Mouse (Mus musculus) CH12.LX (cell line): ENCODE data around the gene Stxbp2. TPM values are rescaled to one million over a fixed set of nuclear protein-coding genes. Genes with fewer than 3 reads are reported as not detected.

Experiments used
- DNase-seq: peaks from one replicate; pipeline ENCODE4 v3.0.0-alpha.2; 2013; ENCODE audit errors: extremely low read depth
- H3K27ac ChIP-seq: 2 replicates; pipeline ENCODE4 v1.5.1; 2012; ENCODE audit warnings: low read depth, mild to moderate bottlenecking, control low read depth, moderate library complexity; ENCODE audit not compliant: insufficient read depth
- H3K27me3 ChIP-seq: replicated peaks from 2 replicates; pipeline ENCODE3; 2012; ENCODE audit warnings: inconsistent platforms
- H3K36me3 ChIP-seq, 2 experiments: replicated peaks in 1 of 2; 2 replicates each; pipeline versions ENCODE3 to v1.6.1; 2012; ENCODE audit warnings: inconsistent platforms in 1 of 2, low read length in 1 of 2, mild to moderate bottlenecking in 1 of 2, mixed read lengths in 1 of 2, moderate library complexity in 1 of 2; ENCODE audit not compliant: control insufficient read depth in 1 of 2, insufficient read depth in 1 of 2
- H3K4me1 ChIP-seq, 2 experiments: 2 replicates each; pipeline ENCODE4 v1.6.1; 2012; ENCODE audit warnings: inconsistent platforms in 1 of 2, moderate library complexity in 1 of 2; ENCODE audit not compliant: insufficient read depth in 2 of 2, control insufficient read depth in 1 of 2
- H3K4me2 ChIP-seq: 2 replicates; pipeline ENCODE4 v1.6.1; 2012; ENCODE audit warnings: low read depth, mild to moderate bottlenecking, control low read depth; ENCODE audit not compliant: poor library complexity, insufficient read depth, severe bottlenecking
- H3K4me3 ChIP-seq, 3 experiments: fragments of 150-350 bp in 1 of 3; sonication (generic) in 1 of 3; replicated peaks in 1 of 3; 2 replicates each; pipeline versions ENCODE3 to v1.5.1; 2011 to 2012; ENCODE audit warnings: low read depth in 2 of 3, low read length in 2 of 3, mild to moderate bottlenecking in 2 of 3, moderate library complexity in 2 of 3, control low read depth in 1 of 3, improper control_type of control experiment in 1 of 3, inconsistent platforms in 1 of 3, mixed read lengths in 1 of 3; ENCODE audit not compliant: poor library complexity in 1 of 3
- H3K79me2 ChIP-seq: replicated peaks from 2 replicates; pipeline ENCODE4 v1.6.1; 2012; ENCODE audit warnings: mild to moderate bottlenecking, moderate library complexity; ENCODE audit not compliant: control insufficient read depth, poor library complexity, insufficient read depth, severe bottlenecking; ENCODE audit errors: extremely low read depth
- H3K9ac ChIP-seq: 2 replicates; pipeline ENCODE4 v1.6.1; 2012; ENCODE audit warnings: low read depth, mild to moderate bottlenecking, control low read depth, moderate library complexity; ENCODE audit not compliant: insufficient read depth
- H3K9me3 ChIP-seq: replicated peaks from 2 replicates; pipeline ENCODE3; 2012; ENCODE audit warnings: low read length, inconsistent platforms, mixed read lengths
- CHD2 ChIP-seq: IDR thresholded peaks from 2 replicates; pipeline ENCODE4 v1.6.1; 2011; ENCODE audit warnings: low read length, improper control_type of control experiment
- ETS1 ChIP-seq: conservative IDR thresholded peaks from 2 replicates; pipeline ENCODE4 v1.6.1; 2012; ENCODE audit warnings: low read depth, mild to moderate bottlenecking, inconsistent platforms, low read length, improper control_type of control experiment, moderate library complexity
- JUND ChIP-seq: conservative IDR thresholded peaks from 2 replicates; pipeline ENCODE4 v1.6.1; 2011; ENCODE audit warnings: low read depth, low read length, improper control_type of control experiment
- MAX ChIP-seq: IDR thresholded peaks from 2 replicates; pipeline ENCODE4 v1.6.1; 2011; ENCODE audit warnings: low read length, improper control_type of control experiment
- MAZ ChIP-seq: IDR thresholded peaks from 2 replicates; pipeline ENCODE4 v1.6.1; 2012; ENCODE audit warnings: low read depth, mild to moderate bottlenecking, inconsistent platforms, low read length, improper control_type of control experiment, moderate library complexity
- MEF2A ChIP-seq: IDR thresholded peaks from 2 replicates; pipeline ENCODE4 v1.6.1; 2014; ENCODE audit warnings: low read depth, mild to moderate bottlenecking, inconsistent platforms, low read length, improper control_type of control experiment, borderline replicate concordance
- MXI1 ChIP-seq: IDR thresholded peaks from 2 replicates; pipeline ENCODE4 v1.6.1; 2011; ENCODE audit warnings: mild to moderate bottlenecking, low read depth, low read length, improper control_type of control experiment
- NELFE ChIP-seq: IDR thresholded peaks from 2 replicates; pipeline ENCODE4 v1.6.1; 2011; ENCODE audit warnings: low read depth, low read length, improper control_type of control experiment
- PAX5 ChIP-seq: IDR thresholded peaks from 2 replicates; pipeline ENCODE4 v1.6.1; 2012; ENCODE audit warnings: low read length, inconsistent platforms, mixed read lengths
- POLR2A ChIP-seq: IDR thresholded peaks from 2 replicates; pipeline ENCODE4 v1.6.1; 2011; ENCODE audit warnings: low read depth, mild to moderate bottlenecking, improper control_type of control experiment, low read length
- RAD21 ChIP-seq: IDR thresholded peaks from 2 replicates; pipeline ENCODE4 v1.6.1; 2011; ENCODE audit warnings: low read depth, mild to moderate bottlenecking, low read length, improper control_type of control experiment, moderate library complexity
- RCOR1 ChIP-seq: conservative IDR thresholded peaks from 2 replicates; pipeline ENCODE4 v1.6.1; 2012; ENCODE audit warnings: low read depth, mild to moderate bottlenecking, inconsistent platforms, low read length, improper control_type of control experiment
- SMC3 ChIP-seq: IDR thresholded peaks from 2 replicates; pipeline ENCODE4 v1.6.1; 2011; ENCODE audit warnings: low read depth, low read length, improper control_type of control experiment
- TCF12 ChIP-seq: IDR thresholded peaks from 2 replicates; pipeline ENCODE4 v1.6.1; 2014; ENCODE audit warnings: low read depth, mild to moderate bottlenecking, inconsistent platforms, low read length, improper control_type of control experiment
- UBTF ChIP-seq: IDR thresholded peaks from 2 replicates; pipeline ENCODE4 v1.6.1; 2012; ENCODE audit warnings: low read depth, mild to moderate bottlenecking, inconsistent platforms, low read length, improper control_type of control experiment, moderate library complexity
- USF1 ChIP-seq: IDR thresholded peaks from 2 replicates; pipeline ENCODE4 v1.6.1; 2014; ENCODE audit warnings: low read depth, mild to moderate bottlenecking, inconsistent platforms, low read length, improper control_type of control experiment
- USF2 ChIP-seq: conservative IDR thresholded peaks from 2 replicates; pipeline ENCODE4 v1.6.1; 2011; ENCODE audit warnings: low read depth, low read length, improper control_type of control experiment
- ZC3H11A ChIP-seq: IDR thresholded peaks from 2 replicates; pipeline ENCODE4 v1.6.1; 2012; ENCODE audit warnings: low read depth, mild to moderate bottlenecking, inconsistent platforms, low read length, improper control_type of control experiment
- ZMIZ1 ChIP-seq: IDR thresholded peaks from 2 replicates; pipeline ENCODE4 v1.6.1; 2012; ENCODE audit warnings: low read depth, mild to moderate bottlenecking, inconsistent platforms, low read length, improper control_type of control experiment
- dilution Hi-C: fragments of 300-500 bp; cut with MboI; formaldehyde crosslinking; loops from 2 replicates; pipeline ENCODE4 v1.14.3; 2020; ENCODE audit warnings: low sequenced_read_pairs; ENCODE audit not compliant: extremely low pct_unique_long_range_greater_than_20kb, extremely low pct_ligation_motif_present
- in situ Hi-C: fragments of 300-500 bp; cut with MboI; formaldehyde crosslinking; loops from 3 replicates; pipeline ENCODE4 v1.14.3; 2019; ENCODE audit warnings: low sequenced_read_pairs, low pct_ligation_motif_present, low pct_unique_long_range_greater_than_20kb, mixed read lengths
- polyA plus RNA-seq: library from polyadenylated mRNA; unstranded; fragments of >175 nt; gene quantifications from 2 replicates; pipeline ENCODE4 v1.2.1, GENCODE M21; 2012; ENCODE audit warnings: low read depth; ENCODE audit not compliant: insufficient read length
- total RNA-seq, 2 experiments: library from RNA; depleted of rRNA; stranded (reverse); fragments of 300-350 nt in 1 of 2; fragments of >200 nt in 1 of 2; gene quantifications; 2 replicates each; pipeline ENCODE4 v1.2.3; 2012 to 2014

Gene Stxbp2
- total and polyA plus RNA-seq, 3 experiments = 60.9 to 136 (median 123) TPM

- in situ Hi-C loops = no loop called here
- no peaks in the 10 kb centered on the region for H3K9me3 ChIP-seq
- peaks cover 24% of the 10 kb centered on the region for H3K27me3 ChIP-seq
- no peaks in the 10 kb centered on the region; a peak in 1 of 4 replicates for H3K4me1 ChIP-seq
- H3K36me3 ChIP-seq = no peaks in the 10 kb centered on the region
- no peak overlapping the region for H3K4me3 ChIP-seq
- no peaks in the 10 kb centered on the region for H3K79me2 ChIP-seq
- H3K4me2 ChIP-seq = peak overlapping the region; percentile 82
- DNase-seq = no peak
- TF ChIP-seq USF1 (no peak), RCOR1 (no peak), MEF2A (no peak), USF2 (no peak), SMC3 (no peak), MAZ (no peak)
- no peak overlapping the region for H3K9ac ChIP-seq
- H3K27ac ChIP-seq = no peak overlapping the region
- dilution Hi-C loops = no loop called here
These were observed 42.5 kb upstream of the Stxbp2 start for GRCm38 (mm10) chr8:3588258-3588633.

- DNase-seq = no peak
- H3K27ac ChIP-seq = no peak overlapping the region
- no peak overlapping the region for H3K4me3 ChIP-seq
- no peak overlapping the region for H3K9ac ChIP-seq
- H3K4me2 ChIP-seq = no peak overlapping the region
- in situ Hi-C loops = no loop called here
- H3K4me1 ChIP-seq = peaks cover 0 to 7% of the 10 kb centered on the region in 2 experiments; a peak in 3 of 4 replicates
- no peaks in the 10 kb centered on the region for H3K9me3 ChIP-seq
- dilution Hi-C loops = no loop called here
- TF ChIP-seq UBTF (no peak), ETS1 (no peak), MXI1 (no peak), TCF12 (no peak), JUND (no peak), MAX (no peak), MEF2A (no peak), USF1 (no peak), PAX5 (no peak), ZMIZ1 (no peak), POLR2A (no peak), NELFE (no peak), RAD21 (no peak), CHD2 (no peak), ZC3H11A (no peak), USF2 (no peak)
- TF ChIP-seq, all 38 proteins: peak for 0
- Histone ChIP-seq H3K79me2 (no peaks in the 10 kb centered on the region), H3K36me3 (no peaks in the 10 kb centered on the region), H3K27me3 (peaks cover 4% of the 10 kb centered on the region)
These were observed 37.3 kb upstream of the Stxbp2 start for GRCm38 (mm10) chr8:3593470-3593869.
